Mouse (Mus musculus) stomach, postnatal 0 days (tissue): ENCODE measurements at regions not wholly inside any gene's neighbourhood (a gene's known extent, or its start where the extent isn't known, plus 50 kb on each side); places are given as distances from the start of the nearest gene placed in this dataset.

Experiments used
- CTCF ChIP-seq: IDR thresholded peaks from 2 replicates; pipeline ENCODE4 v1.5.1; 2016; ENCODE audit warnings: antibody characterized with exemption, low read depth, mild to moderate bottlenecking, moderate library complexity
- EP300 ChIP-seq: optimal IDR thresholded peaks from 2 replicates; pipeline ENCODE3; 2016; ENCODE audit warnings: antibody characterized with exemption

- TF ChIP-seq EP300 (no peak), CTCF (no peak)
Observed at GRCm38 (mm10) chrX:11400406-11400805, 72.8 kb downstream of the H2al1j start.
